Mouse (Mus musculus): Measurements from ENCODE around the gene Elmo2. TPM values are rescaled to one million over a fixed set of nuclear protein-coding genes. Genes with fewer than 3 reads are reported as not detected.

Gene Elmo2
- total RNA-seq, 1 experiment from 2014 or later = 29.7 TPM

DNA sequence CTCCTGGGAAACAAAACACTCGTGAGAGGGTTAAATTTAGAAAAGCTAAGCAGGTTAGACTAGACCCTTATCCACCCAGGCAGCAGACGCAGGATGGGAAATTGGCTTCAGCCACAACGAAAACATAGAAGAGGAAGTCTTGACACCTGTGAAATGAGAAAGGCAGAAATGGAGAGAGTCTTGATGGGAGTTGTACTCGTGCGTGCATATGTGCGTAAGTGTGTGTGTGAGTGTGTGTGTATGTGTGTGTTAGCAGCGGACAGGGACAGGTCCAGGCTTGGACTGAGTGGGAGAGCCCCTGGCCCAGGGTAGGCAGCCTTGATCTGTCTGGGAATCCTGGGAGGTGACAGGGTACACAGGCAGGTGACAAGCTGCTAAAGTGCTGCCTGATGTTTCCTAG, 55.4 kb downstream of the Elmo2 start:
- 0 out of 2 replicates have a peak, but pooled peaks have one; percentile 34 for ATAC-seq (replicated peaks; ENCODE audit: low read depth, poor library complexity, severe bottlenecking)

DNA sequence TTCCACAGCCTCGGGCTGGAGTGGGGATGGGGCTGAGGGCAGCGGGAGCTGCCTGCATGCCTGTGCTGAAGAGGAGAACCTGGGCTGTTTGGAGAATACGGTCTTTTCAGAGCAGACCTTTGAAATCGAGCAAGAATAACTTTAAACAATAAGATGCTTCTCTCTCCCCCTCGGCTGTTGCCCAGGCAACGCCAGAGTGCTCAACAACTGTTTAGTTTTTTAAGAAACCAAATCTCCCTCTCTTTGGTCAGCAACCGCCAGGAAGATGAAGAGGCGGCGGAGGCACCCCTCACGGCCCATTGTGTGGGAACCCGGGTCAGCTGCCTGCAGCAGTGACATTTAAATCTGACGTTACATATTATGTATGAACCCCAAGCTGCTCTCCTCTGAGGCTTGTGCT, 59.5 kb downstream of the Elmo2 start:
- no peak for ATAC-seq (replicated peaks; ENCODE audit: low read depth, poor library complexity, severe bottlenecking)

DNA sequence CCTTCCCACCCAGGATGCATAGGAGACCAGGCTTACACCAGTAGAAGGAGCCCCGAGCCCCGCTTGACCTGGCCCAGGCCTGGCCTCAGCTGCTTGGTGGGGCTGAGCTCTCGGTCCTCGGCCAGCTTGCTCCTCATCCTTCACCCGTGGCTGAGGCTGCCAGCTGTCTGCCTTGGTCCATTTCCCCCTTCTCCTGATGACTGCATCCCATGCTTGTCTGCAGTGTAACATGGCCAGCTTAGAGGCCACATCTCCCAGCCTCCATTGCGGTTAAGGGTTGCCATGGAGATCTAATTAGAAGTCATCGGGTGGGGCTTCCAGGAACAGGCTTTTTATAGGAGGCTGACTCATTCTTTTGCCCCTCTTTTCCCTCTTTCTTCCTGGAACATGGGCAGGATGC, 62.4 kb downstream of the Elmo2 start:
- no peak for ATAC-seq (replicated peaks; ENCODE audit: low read depth, poor library complexity, severe bottlenecking)

DNA sequence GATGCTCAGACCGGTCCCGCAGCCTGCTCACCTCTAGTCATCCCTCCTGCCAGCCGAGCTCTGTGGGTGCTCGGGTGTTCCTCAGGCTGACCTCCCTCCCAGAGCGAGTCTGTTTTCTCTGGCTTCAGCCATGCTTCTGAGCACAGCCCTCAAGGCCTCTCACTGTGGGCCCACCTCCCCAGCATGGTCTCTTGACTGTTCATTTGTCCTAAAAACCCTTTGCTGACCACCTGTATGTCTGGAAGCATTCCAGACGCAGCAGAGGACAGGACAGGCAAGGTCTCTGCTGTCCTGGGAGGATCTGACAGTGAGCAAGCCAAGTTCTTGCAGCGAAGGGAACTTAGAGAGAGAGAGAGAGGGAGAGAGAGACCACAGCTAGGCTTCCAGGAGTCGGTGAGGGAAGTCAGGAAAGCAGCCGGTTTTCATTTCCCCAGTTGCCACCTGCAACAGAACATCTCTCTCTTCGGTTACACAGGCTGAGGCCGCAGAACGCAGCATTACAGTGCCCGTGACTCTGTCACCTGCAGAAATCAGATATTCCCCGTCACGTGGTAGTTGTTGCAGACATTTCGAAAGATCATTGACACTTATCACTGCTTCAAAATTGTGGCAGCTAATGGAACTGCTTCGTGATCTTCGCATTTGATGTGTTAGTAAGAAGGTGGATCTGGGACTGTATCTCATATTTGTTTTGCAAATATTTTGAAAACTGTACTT, 63.8 kb downstream of the Elmo2 start:
- ATAC-seq (replicated peaks; ENCODE audit: low read depth, poor library complexity, severe bottlenecking) = no peak

DNA sequence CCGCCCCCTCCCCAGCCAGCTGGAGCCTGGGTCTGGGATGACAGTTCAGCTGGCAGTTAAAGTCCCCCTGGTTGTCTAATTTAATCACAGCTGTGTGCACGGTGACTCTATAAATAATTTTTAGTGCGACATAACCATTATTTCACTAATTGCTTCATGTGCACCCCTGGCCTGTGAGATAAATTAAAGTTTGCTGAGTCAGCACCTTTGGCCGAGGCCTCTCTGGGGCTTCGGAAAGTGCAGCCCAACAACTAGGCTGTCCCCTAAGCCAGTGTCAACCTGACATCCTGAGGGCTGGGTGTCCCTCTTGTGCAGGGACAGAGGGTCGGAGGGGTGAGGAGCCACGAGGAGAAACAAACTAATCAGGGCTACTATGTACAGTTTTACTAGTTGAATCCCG, 66.4 kb downstream of the Elmo2 start:
- no peak for ATAC-seq (replicated peaks; ENCODE audit: low read depth, poor library complexity, severe bottlenecking)

DNA sequence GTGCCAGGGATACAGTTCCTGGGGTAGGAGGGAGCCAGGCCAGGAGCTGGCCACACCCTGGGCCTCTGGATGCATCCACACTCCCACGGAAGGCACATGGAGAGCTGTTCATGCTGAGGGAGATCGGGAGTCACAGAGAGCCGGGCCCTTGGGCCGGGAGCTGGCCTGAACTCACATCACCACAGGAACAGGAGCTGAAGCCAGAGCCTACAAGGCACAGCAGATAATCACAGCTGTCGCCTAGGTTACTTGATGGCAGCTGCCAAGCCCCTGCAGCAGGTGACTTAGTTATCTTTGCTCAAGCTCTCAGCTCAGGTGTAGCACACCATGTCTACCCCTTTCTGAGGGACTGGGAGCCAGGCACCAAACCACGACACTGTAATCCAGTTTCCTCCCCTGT, 68.0 kb downstream of the Elmo2 start:
- ATAC-seq (replicated peaks; ENCODE audit: low read depth, poor library complexity, severe bottlenecking) = no peak

DNA sequence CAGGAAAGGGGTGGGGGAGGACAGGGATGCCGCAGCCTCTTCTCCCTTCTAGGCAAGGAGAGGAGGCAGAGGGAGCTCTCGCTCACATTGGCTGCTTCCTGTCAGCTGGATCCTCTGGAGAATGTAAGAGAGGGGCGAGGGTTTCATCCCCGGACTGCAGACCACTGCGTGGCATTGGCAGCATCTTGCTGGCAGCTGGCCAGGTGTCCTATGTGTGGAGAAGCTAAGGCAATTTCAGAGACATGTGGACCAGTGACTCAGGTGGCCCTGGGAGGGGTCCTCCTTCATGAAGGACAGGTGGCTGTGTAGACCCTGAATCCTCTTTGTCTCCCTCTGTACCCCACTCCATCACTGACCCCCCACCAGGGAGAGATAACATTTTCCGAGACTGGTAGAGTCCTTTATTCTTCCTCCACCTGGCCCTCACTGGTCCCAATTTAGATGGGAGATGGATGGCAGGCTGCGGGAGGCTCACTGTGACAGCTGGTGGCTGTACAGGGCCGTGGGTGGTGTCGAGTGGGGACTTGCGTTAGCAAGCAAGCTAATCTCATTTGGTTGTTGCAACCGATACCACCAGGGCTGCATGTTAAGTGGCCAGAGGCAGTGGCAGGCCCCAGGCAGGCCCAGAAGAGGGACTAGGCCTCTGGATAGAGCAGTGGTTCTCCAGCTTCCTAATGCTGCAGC, 69.0 kb downstream of the Elmo2 start:
- no peak for ATAC-seq (replicated peaks; ENCODE audit: low read depth, poor library complexity, severe bottlenecking)

DNA sequence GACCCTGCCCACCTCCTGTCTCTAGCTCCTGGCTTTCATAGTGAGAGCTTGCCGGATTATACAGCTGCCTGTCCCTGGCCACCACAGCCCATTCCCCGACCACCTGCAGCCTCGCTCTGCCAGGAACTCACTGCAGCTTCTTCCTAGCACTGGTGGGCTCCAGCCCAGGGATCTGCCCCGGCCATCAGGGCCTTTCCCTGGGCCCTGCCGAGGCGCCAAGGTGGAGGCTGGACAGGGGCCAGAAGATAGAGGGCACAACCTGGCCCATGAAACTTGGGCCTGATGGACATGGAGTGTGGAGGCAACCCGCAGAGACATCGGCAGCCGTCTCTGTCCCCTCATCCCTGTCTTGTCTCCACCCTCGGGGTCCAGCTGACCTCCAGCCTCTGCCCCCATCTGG, 70.1 kb downstream of the Elmo2 start:
- no peak for ATAC-seq (replicated peaks; ENCODE audit: low read depth, poor library complexity, severe bottlenecking)

DNA sequence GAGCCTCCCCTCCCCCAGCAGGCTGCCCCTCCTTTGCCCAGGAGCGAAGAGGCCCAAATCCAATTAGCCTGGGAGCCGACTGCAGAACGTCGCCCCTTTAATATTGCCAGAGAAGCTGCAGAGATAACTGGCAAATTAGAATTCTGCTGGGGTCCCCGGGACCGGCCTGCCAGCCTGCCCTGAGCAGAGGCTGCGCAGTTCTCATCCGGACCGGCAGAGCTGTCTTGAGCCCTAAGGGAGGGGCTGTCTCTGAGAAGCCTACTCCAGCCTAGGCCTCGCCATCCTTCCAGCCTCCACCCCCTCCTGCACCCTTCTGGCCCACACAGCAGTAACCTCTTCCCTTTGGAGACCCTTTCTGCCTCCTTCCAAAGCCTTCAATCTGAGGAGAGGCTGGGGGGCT, 72.4 kb downstream of the Elmo2 start:
- ATAC-seq (replicated peaks; ENCODE audit: low read depth, poor library complexity, severe bottlenecking) = no peak

DNA sequence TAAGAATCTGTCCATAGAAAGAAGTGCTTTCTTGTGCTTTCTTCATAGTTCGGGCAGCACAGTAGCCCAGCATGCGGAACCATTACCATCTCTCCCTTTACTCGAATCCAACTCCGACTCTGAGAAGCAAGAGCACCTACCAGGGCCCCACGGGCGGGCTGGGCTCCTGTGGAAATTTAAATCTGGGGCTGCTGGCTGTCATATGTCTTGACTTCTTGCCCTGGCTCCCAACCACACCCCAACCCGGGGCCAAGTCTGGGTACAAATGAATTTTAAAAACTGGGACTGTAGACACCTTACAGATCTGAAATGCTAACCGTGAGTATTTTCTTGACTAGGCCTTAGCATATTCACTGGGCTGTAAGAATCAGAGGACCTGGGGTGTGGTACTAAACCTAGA, 73.0 kb downstream of the Elmo2 start:
- no peak for ATAC-seq (replicated peaks; ENCODE audit: low read depth, poor library complexity, severe bottlenecking)

DNA sequence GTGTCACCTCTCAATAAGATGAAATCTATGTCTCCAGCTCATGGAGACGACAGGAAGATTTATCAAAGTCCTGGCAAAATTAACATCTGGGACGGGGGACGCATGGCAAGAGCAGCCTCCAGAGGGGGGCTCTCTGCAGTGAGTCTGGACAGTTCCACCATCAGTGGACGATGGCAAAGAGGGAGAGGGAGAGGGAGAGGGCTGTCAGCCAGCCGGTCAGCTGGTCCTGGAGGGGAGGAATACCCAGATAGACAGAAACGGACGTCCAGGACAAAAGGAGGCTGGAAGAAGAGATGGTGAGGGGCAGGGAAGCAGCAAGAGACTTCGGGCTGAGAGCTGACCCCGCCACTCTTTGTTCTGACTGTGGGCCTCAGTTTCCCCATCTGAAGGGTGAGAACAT, 73.5 kb downstream of the Elmo2 start:
- ATAC-seq (replicated peaks; ENCODE audit: low read depth, poor library complexity, severe bottlenecking) = no peak

DNA sequence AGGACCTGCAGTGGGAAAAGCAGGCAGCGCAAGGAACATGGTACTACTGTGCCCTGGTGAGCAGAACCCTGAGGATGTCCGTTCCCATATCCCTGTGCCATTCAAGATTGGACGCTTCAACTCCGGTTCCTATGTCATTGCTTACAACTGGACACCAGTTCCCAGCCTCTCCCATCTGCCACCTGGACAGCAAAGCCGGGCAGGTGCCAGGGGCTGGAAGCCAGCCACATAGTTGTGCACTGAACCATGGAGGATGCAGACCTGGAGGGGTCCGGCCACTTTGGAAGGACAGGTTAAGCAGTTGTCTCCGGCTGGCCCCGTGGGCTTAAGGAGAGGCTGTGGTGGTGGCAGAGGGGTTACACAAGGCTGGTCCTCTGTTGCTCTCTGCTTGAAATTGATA, 73.9 kb downstream of the Elmo2 start:
- no peak for ATAC-seq (replicated peaks; ENCODE audit: low read depth, poor library complexity, severe bottlenecking)

DNA sequence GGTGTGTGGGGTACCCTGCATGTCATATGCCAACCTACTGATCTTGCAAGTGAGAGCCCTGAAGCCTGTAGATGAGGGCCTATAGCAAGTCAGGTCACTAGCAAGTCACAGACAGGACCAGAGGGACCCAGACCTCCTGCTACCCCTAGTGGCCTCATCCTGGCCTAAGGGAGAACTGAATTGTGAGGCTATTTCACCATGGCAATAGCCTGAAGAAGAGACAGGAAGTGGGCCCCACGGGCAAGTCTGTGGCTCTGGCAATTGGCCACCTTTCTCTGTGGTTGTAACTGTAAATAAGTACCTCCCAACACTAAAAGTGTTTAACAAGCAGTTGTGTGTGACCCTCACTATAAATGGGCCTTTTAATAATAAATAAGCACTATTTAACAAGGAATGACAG, 75.4 kb downstream of the Elmo2 start:
- ATAC-seq (replicated peaks; ENCODE audit: low read depth, poor library complexity, severe bottlenecking) = peak; percentile 96

DNA sequence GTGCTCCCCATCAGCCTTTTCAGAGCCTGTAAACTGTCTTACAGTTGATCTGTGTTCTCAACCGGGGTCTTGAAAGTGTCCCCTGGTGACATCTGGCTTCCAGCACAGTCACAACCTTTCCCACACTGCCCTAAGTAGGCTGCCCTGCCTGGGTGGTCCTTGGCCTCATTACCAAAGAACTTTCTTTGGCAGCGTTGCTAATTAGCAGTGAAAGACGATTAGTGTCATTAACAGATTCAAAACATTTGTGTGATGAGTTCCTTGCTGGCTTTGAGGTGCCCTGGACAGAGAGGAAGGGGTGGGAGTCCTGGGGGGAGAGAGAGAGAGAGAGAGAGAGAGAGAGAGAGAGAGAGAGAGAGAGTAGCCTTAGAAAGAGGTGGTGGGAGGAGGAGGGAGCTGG, 77.3 kb downstream of the Elmo2 start:
- ATAC-seq (replicated peaks; ENCODE audit: low read depth, poor library complexity, severe bottlenecking) = no peak

DNA sequence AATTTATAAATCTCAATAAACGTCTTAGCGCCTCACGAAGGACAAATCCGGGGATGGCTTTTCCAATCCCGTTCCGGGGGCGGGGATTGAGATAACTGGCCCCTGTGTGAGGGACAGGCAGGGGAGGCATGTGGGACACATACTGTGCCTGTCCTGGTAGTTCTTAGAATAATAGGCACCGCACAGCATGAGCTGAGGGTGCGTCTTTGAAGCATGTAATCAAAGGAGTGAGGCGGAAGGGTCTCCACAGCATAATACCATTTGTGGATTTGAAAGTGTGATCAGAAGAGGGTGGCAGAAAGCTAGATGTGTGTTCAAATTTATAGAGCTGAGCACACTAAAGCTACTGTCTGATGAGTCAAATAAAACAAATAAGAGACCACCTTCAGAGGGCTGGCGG, 79.9 kb downstream of the Elmo2 start:
- no peak for ATAC-seq (replicated peaks; ENCODE audit: low read depth, poor library complexity, severe bottlenecking)

DNA sequence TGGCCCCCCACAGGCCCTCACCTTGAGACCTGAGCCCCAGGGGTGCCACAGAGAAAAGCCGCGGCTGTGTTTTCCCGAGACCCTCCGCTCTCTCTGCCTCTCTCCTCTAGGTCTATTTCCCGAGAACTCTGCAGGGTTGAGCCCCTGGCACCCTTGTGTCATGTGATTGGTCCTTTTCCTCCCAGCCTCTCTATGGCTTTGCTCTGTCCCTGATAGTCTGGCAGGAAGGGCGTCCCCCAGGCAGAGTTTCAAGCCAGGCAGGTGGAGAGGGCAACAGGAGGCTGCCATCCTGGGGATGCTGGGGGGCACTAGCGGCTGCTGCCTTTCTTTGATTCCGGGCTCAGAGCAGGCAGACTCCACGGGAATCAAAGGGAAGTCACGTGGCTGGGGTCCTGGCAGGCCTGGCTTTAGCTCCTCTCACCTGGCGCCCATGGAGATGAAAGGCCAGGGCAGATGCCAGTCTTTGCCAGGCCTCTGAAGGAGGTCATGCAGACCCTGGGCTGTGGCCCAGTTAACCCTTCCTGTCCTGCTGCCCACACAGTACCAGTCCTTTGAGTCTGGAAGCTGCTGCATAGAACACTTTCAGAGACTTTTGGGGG, 83.1 kb downstream of the Elmo2 start:
- ATAC-seq (replicated peaks; ENCODE audit: low read depth, poor library complexity, severe bottlenecking) = no peak

DNA sequence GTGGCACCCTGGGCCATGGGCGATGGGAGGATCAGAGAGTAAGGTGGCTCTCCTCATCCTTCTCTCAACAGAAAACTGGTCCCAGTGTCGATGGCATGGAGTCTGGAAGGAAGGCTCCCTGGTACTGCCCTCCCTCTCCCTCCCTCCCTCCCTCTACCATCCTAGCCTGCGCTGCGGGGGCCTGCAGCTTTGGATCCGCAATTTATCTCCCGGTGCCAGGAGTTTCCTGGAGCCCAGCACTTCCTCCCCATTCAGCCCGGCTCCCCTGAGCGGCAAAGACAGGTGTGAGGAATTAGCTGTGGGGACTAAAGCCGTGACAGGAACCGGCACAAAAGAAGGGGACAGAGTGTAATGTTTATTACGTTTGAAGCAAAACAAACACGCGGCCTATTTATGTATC, 83.7 kb downstream of the Elmo2 start:
- no peak for ATAC-seq (replicated peaks; ENCODE audit: low read depth, poor library complexity, severe bottlenecking)

DNA sequence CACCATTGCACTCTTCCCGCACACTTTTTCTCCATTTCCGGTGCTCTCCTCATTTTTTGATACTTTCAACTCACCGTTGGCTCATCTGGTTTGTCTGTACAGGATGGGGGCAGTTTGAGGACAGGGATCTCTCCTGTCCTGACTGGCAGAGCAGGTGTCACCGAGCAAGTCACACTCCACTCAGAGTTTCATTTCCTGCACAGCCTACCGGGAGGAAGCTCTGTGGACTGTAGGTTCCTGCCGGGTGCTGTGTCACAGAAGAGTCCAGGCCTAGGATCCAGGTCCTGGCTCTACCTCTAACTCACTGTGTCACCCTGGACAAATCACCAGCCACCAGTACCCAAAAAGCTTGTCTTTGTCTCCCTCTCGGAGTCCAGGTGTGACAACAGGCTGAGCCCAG, 84.5 kb downstream of the Elmo2 start:
- ATAC-seq (replicated peaks; ENCODE audit: low read depth, poor library complexity, severe bottlenecking) = peak; percentile 48

DNA sequence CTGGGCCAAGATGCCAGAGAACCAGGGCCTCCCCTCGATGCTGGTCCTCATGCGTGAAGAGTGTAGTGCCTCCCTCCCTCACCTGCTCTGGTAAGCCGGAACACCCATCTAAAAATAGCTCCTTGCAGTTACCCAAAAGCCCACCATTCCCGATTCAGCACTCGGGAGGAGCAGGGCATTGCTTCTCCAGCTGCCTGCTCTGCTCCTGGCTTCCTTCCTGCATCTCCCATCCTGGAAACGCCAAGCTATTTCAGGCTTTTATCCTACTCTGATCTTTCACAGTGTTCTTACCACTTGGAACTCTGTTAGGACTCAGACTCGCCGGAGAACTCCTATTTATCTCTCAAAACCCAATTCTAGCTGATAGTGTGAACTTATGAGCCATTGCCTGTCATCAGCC, 85.9 kb downstream of the Elmo2 start:
- ATAC-seq (replicated peaks; ENCODE audit: low read depth, poor library complexity, severe bottlenecking) = no peak

DNA sequence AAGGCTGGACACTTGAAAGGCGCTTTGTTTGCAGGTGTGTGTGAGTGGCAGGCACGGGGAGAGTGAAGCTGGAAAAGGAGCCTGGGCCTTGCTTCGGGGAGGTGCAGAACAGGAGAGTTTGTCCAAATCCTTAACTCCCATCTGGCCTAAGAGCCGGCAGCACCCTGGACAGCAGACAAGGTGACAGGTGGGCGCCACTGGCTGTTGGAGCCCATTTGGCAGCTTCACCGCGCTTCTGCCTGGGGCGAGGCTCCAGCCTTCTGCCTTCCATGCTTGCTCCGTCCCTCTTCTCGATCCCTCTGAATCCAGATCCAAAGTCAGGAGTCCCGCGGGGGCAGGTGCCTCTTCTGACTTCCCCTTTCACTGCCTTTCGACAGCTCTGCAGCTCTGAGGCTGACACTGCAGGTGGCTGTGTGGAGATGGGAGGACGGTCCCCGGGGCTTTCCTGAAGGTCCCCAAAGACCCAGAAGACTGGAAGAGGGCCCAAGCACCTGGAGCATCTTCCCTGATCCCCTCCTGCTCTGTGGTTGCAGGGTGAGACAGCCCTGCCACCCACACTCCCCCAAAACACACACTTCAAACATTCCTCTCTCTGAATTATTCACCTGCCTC, 86.6 kb downstream of the Elmo2 start:
- no peak for ATAC-seq (replicated peaks; ENCODE audit: low read depth, poor library complexity, severe bottlenecking)

DNA sequence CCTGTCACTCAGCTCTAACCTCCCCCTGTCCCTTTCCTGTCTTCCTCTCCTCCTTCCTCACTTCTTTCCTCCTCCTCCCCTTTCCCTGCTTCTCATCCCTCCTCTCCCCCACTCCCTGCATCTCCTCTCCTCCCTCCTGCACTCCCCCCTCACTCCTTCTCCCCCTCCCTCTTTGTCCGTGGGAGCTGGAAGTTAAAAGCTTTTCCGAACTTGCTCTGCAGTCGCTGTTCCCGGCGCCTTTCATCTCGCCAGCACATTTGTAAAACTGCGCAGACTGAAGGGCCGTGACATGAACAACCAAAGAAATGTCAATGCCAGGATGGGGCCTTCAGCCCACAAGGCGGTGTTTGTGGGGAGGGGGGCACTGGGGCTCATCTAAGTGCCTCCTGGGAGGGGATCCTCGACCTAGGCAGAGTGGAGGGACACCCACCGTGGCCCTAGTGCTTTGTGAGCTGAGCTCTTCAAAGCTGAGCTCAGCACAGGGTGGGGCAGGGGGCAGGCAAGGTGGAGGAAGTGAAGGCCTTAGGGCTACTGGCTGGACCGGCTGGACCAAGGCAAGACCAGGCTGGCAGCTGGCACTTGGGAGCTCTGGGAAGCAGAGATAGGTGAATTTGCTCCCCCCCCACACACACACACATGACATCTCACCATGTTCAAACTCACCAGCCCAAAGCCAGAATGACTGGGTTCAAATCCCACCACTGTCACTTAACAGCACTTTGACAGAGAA, 87.7 kb downstream of the Elmo2 start:
- no peak for ATAC-seq (replicated peaks; ENCODE audit: low read depth, poor library complexity, severe bottlenecking)

All from common myeloid progenitor, adult 5-6 weeks (primary cell).